Mouse (Mus musculus) heart, embryonic 15.5 days (tissue): Measurements from ENCODE around the gene Zfp933. TPM values are rescaled to one million over a fixed set of nuclear protein-coding genes. Genes with fewer than 3 reads are reported as not detected.
"Not testable (repeated sequence)": the region's sequence is repeated elsewhere in the genome, so short reads cannot be mapped to it uniquely, and the experiment has no call there.

Experiments
- ATAC-seq: fragments of 200-750 bp; cut with Nextera tagmentation; replicated peaks from 2 replicates; pipeline ENCODE4 v1.8.0; 2017; ENCODE audit warnings: low read depth, moderate TSS enrichment; ENCODE audit not compliant: insufficient number of reproducible peaks, insufficient read depth, low FRiP score
- H3K27ac ChIP-seq: fragments of 300-500 bp; sonication (generic); 2 replicates; pipeline ENCODE4 v1.5.1; 2015; ENCODE audit warnings: mild to moderate bottlenecking, inconsistent platforms
- H3K27me3 ChIP-seq: fragments of 300-500 bp; sonication (generic); 2 replicates; pipeline ENCODE4 v1.6.1; 2015; ENCODE audit warnings: inconsistent platforms
- H3K36me3 ChIP-seq: fragments of 300-500 bp; sonication (generic); 2 replicates; pipeline ENCODE4 v1.6.1; 2015; ENCODE audit warnings: mild to moderate bottlenecking, inconsistent platforms
- H3K4me1 ChIP-seq: fragments of 300-500 bp; sonication (generic); replicated peaks from 2 replicates; pipeline ENCODE4 v1.6.1; 2015; ENCODE audit warnings: inconsistent platforms
- H3K4me2 ChIP-seq: fragments of 300-500 bp; sonication (generic); 2 replicates; pipeline ENCODE4 v1.6.1; 2015; ENCODE audit warnings: inconsistent platforms, mild to moderate bottlenecking, moderate library complexity
- H3K4me3 ChIP-seq: fragments of 300-500 bp; sonication (generic); 2 replicates; pipeline ENCODE4 v1.5.1; 2015; ENCODE audit warnings: mild to moderate bottlenecking, inconsistent platforms
- H3K9ac ChIP-seq: fragments of 300-500 bp; sonication (generic); 2 replicates; pipeline ENCODE4 v1.6.1; 2015; ENCODE audit warnings: mild to moderate bottlenecking, inconsistent platforms
- H3K9me3 ChIP-seq: fragments of 300-500 bp; sonication (generic); replicated peaks from 2 replicates; pipeline ENCODE4 v1.6.1; 2016; ENCODE audit warnings: inconsistent platforms
- WGBS: fragments of 180-500 bp; shearing (Covaris S2); methylation state at CpG from one replicate; pipeline ENCODE4 v1.1.7; 2015; ENCODE audit warnings: mixed read lengths; 5-methylcytosine and 5-hydroxymethylcytosine counted together
- polyA plus RNA-seq: library from polyadenylated mRNA; unstranded; fragments of >200 nt; fragmentation: Nextera tagmentation; extraction: Ambion mirVana; gene quantifications from 2 replicates; pipeline ENCODE4 v1.2.1, GENCODE M21; 2015

Zfp933 gene
- polyA plus RNA-seq, 1 experiment from 2014 or later = 4.0 TPM

- not testable (repeated sequence) for H3K27me3 ChIP-seq, ATAC-seq, H3K9ac ChIP-seq, H3K4me2 ChIP-seq, H3K27ac ChIP-seq, H3K4me1 ChIP-seq, H3K9me3 ChIP-seq, H3K4me3 ChIP-seq
- 88% methylated on average over 1 of the region's 1 CpGs for WGBS
- H3K36me3 ChIP-seq = peaks cover 20% of the 10 kb centered on the region
Measured at GRCm38 (mm10) chr4:147795308-147795707, 52.9 kb downstream of the Zfp933 start.

GRCm38 (mm10) chr4:147794026-147794665, 54.0 kb downstream of the Zfp933 start:
- not testable (repeated sequence) for H3K4me2 ChIP-seq, H3K27me3 ChIP-seq, H3K27ac ChIP-seq, H3K9ac ChIP-seq, H3K4me3 ChIP-seq, H3K4me1 ChIP-seq, H3K9me3 ChIP-seq
- ATAC-seq = 0 out of 2 replicates have a peak, but pooled peaks have one; percentile 35
- peaks cover 20% of the 10 kb centered on the region for H3K36me3 ChIP-seq
- WGBS = 81% methylated on average over 3 of the region's 3 CpGs

- WGBS = 52% methylated on average over 2 of the region's 2 CpGs
- H3K27ac ChIP-seq = not testable (repeated sequence)
Measured at GRCm38 (mm10) chr4:147793390-147793916, 54.7 kb downstream of the Zfp933 start.

GRCm38 (mm10) chr4:147791729-147792128, 56.4 kb downstream of the Zfp933 start:
- H3K27me3 ChIP-seq, H3K4me1 ChIP-seq, H3K4me2 ChIP-seq, ATAC-seq, H3K4me3 ChIP-seq, H3K27ac ChIP-seq, H3K9ac ChIP-seq: not testable (repeated sequence)
- H3K36me3 ChIP-seq = peaks cover 28% of the 10 kb centered on the region
- peaks cover 12% of the 10 kb centered on the region for H3K9me3 ChIP-seq

More at GRCm38 (mm10) chr4:147793390-147793916, 54.7 kb downstream of the Zfp933 start:
- ATAC-seq = peak; percentile 31; the same call in 1 of the 2 replicates
- not testable (repeated sequence) for H3K4me3 ChIP-seq, H3K4me1 ChIP-seq, H3K4me2 ChIP-seq, H3K9me3 ChIP-seq, H3K27me3 ChIP-seq, H3K9ac ChIP-seq
- peaks cover 26% of the 10 kb centered on the region for H3K36me3 ChIP-seq

Other genes starting within 250 kb of the Zfp933 start
- 2.6 and 3.6 TPM in 2 replicates for gene Zfp979, start 205.9 kb downstream of the Zfp933 start, polyA plus RNA-seq
- gene Zfp534, start 145.8 kb downstream of the Zfp933 start, polyA plus RNA-seq = not detected in 2 replicates
- 8.4 and 9.0 TPM in 2 replicates for gene Zfp984, start 38.6 kb downstream of the Zfp933 start, polyA plus RNA-seq
- 24.1 and 33.0 TPM in 2 replicates for gene Miip, start 20.4 kb upstream of the Zfp933 start, polyA plus RNA-seq
- gene Fv1, start 20.6 kb upstream of the Zfp933 start, polyA plus RNA-seq = 10.0 and 10.2 TPM in 2 replicates
- 141 and 144 TPM in 2 replicates for gene Mfn2, start 56.3 kb upstream of the Zfp933 start, polyA plus RNA-seq
- gene Plod1, start 88.4 kb upstream of the Zfp933 start, polyA plus RNA-seq = 52.1 and 60.0 TPM in 2 replicates
- 12.1 and 17.6 TPM in 2 replicates for gene 2510039O18Rik, start 92.5 kb upstream of the Zfp933 start, polyA plus RNA-seq
- gene Nppb, start 137.4 kb upstream of the Zfp933 start, polyA plus RNA-seq = 130 and 171 TPM in 2 replicates
- gene Nppa, start 152.4 kb upstream of the Zfp933 start, polyA plus RNA-seq = 3,881 and 5,336 TPM in 2 replicates
- gene Clcn6, start 190.5 kb upstream of the Zfp933 start, polyA plus RNA-seq = 6.6 and 7.7 TPM in 2 replicates
- gene Mthfr, start 190.7 kb upstream of the Zfp933 start, polyA plus RNA-seq = 11.2 and 16.1 TPM in 2 replicates
- gene Agtrap, start 239.7 kb upstream of the Zfp933 start, polyA plus RNA-seq = 15.8 and 18.7 TPM in 2 replicates